Mouse (Mus musculus): ENCODE measurements around the gene Sln. TPM values are rescaled to one million over a fixed set of nuclear protein-coding genes. Genes with fewer than 3 reads are reported as not detected.

Sln gene
- not detected in 2 replicates for total RNA-seq (2012; rRNA removed)

DNA sequence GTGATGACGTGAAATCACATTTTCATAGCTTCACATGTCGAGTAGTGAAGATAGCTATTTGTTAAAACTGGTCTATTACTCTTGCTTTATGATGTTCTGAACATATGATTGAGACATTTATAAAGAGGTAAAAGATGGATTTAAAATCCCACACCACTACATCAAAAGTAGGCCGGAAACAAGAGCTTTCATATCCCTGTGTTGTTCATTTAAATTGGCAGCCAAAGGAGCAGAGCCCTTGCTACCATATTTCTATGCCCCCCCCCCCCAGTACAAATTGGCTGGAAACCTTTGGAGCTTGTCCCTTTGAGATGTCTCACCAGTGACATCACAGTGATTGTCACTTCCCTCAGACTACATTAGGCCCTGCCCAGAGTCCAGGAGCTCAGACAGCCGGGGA is at the start of gene Sln:
Sln (plus strand) TSS at position 301 of the 400 bp plus-strand sequence.
- no peak within 1 kb of the TSS for H3K4me3 ChIP-seq (ENCODE audit: insufficient read depth in 1 of 2, low read depth in 1 of 2, low read length in 2 of 2, poor library complexity in 1 of 2, severe bottlenecking in 1 of 2)
- no peaks in the 10 kb centered on the region for H3K9me3 ChIP-seq (ENCODE audit: control insufficient read depth, insufficient read depth, low read depth, low read length)
- H3K36me3 ChIP-seq (ENCODE audit: control insufficient read depth, insufficient read depth, low read length, poor library complexity, severe bottlenecking) = no peaks in the 10 kb centered on the region
- in situ Hi-C loops (cut with MboI; ENCODE audit: low sequenced_read_pairs in 2 of 2, unreplicated experiment in 2 of 2) = no loop called here
- no peak for DNase-seq (ENCODE audit: low read depth, low spot score)
- no peaks in the 10 kb centered on the region for H3K4me1 ChIP-seq (ENCODE audit: control insufficient read depth in 2 of 2, insufficient read depth in 2 of 2, low read length in 2 of 2, poor library complexity in 1 of 2)
- TF ChIP-seq ZC3H11A (IDR thresholded peaks at IDR 0.05; ENCODE audit: borderline replicate concordance, low read depth, low read length) = no peak
- TF ChIP-seq ZNF384 (IDR thresholded peaks at IDR 0.05; ENCODE audit: low read depth, low read length) = no peak
- no peak for TF ChIP-seq MAFK (IDR thresholded peaks at IDR 0.05; ENCODE audit: insufficient read depth, low read depth, low read length)
- H3K27ac ChIP-seq (ENCODE audit: insufficient read depth, low read depth, low read length, poor library complexity, severe bottlenecking) = no peak within 1 kb of the TSS
- H3K9ac ChIP-seq (ENCODE audit: insufficient read depth, low read depth, low read length, poor library complexity, severe bottlenecking) = no peak within 1 kb of the TSS

DNA sequence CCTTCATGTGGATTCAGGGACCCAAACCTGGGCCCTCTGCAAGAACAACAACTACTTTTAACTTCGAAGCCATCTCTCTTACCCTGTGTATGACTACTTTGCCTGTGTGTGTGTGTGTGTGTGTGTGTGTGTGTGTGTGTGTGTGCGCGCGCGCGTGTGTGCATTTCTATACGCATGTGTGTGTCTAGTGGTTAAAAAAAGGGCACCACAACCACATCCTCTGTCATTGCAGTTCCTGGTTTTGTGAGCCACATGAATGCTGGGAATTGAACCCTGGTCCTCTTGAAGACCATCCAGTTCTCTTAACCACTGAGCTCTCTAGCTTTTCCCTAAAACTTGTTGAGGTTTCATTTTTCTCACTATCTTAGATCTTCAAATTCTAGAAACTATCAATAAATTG is 47.0 kb upstream of the Sln start:
- in situ Hi-C loops (cut with MboI; ENCODE audit: low sequenced_read_pairs in 2 of 2, unreplicated experiment in 2 of 2) = no loop called here
- H3K36me3 ChIP-seq (ENCODE audit: control insufficient read depth, insufficient read depth, low read length, poor library complexity, severe bottlenecking) = peaks cover 10% of the 10 kb centered on the region
- H3K9me3 ChIP-seq (ENCODE audit: control insufficient read depth, insufficient read depth, low read depth, low read length) = no peaks in the 10 kb centered on the region
- no peak for DNase-seq (ENCODE audit: low read depth, low spot score)
- peaks cover 5 to 8% of the 10 kb centered on the region in 2 experiments; a peak in 3 of 4 replicates for H3K4me1 ChIP-seq (ENCODE audit: control insufficient read depth in 2 of 2, insufficient read depth in 2 of 2, low read length in 2 of 2, poor library complexity in 1 of 2)
- TF ChIP-seq ZNF384 (IDR thresholded peaks at IDR 0.05; ENCODE audit: low read depth, low read length) = no peak
- TF ChIP-seq ZC3H11A (IDR thresholded peaks at IDR 0.05; ENCODE audit: borderline replicate concordance, low read depth, low read length) = no peak
- TF ChIP-seq CHD2 (IDR thresholded peaks at IDR 0.05; ENCODE audit: low read depth, low read length) = no peak
- no peak for TF ChIP-seq MAFK (IDR thresholded peaks at IDR 0.05; ENCODE audit: insufficient read depth, low read depth, low read length)
- TF ChIP-seq HCFC1 (IDR thresholded peaks at IDR 0.05; ENCODE audit: borderline replicate concordance, insufficient read depth, low read length) = no peak
- H3K4me3 ChIP-seq (ENCODE audit: insufficient read depth in 1 of 2, low read depth in 1 of 2, low read length in 2 of 2, poor library complexity in 1 of 2, severe bottlenecking in 1 of 2) = no peak overlapping the region
- no peak overlapping the region for H3K9ac ChIP-seq (ENCODE audit: insufficient read depth, low read depth, low read length, poor library complexity, severe bottlenecking)
- H3K27ac ChIP-seq (ENCODE audit: insufficient read depth, low read depth, low read length, poor library complexity, severe bottlenecking) = no peak overlapping the region

DNA sequence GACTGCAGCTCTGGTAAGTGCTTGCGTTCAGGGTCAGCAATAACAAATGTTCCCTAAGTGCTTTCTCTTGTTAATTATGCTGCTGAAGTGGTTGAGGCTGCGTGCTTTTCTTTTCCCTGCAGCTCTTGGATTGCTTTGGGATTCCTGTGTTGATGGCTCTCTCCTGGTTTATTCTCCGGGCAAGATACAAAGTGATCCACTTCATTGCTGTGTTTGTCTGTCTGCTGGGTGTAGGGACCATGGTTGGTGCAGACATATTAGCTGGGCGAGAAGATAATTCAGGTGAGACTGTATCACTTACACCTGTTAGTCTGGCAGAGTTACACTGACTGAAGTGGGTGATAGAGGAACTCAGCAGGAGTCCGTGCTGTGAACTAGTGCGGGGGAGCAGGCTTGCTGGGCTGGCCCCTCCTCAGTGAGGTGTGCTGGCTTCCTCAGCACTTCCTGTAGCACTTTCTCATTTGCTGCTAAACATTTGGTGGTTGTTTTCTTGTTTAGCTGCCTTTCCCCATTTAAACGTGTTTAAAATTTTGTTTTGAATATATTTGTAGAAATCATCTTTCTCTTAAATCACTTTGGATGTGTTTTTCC is 43.4 kb upstream of the Sln start:
- peak overlapping the region; percentile 5 to 32; a peak in 3 of 4 replicates for H3K4me3 ChIP-seq (ENCODE audit: insufficient read depth in 1 of 2, low read depth in 1 of 2, low read length in 2 of 2, poor library complexity in 1 of 2, severe bottlenecking in 1 of 2)
- DNase-seq (ENCODE audit: low read depth, low spot score) = peak; percentile 82
- H3K27ac ChIP-seq (ENCODE audit: insufficient read depth, low read depth, low read length, poor library complexity, severe bottlenecking) = peak overlapping the region; percentile 68
- H3K36me3 ChIP-seq (ENCODE audit: control insufficient read depth, insufficient read depth, low read length, poor library complexity, severe bottlenecking) = peaks cover 6% of the 10 kb centered on the region
- no peak overlapping the region for H3K9ac ChIP-seq (ENCODE audit: insufficient read depth, low read depth, low read length, poor library complexity, severe bottlenecking)
- in situ Hi-C loops (cut with MboI; ENCODE audit: low sequenced_read_pairs in 2 of 2, unreplicated experiment in 2 of 2) = no loop called here
- no peaks in the 10 kb centered on the region for H3K9me3 ChIP-seq (ENCODE audit: control insufficient read depth, insufficient read depth, low read depth, low read length)
- peaks cover 5 to 7% of the 10 kb centered on the region in 2 experiments; a peak in 1 of 4 replicates for H3K4me1 ChIP-seq (ENCODE audit: control insufficient read depth in 2 of 2, insufficient read depth in 2 of 2, low read length in 2 of 2, poor library complexity in 1 of 2)
- TF ChIP-seq ZNF384 (IDR thresholded peaks at IDR 0.05; ENCODE audit: low read depth, low read length) (no peak), CHD2 (IDR thresholded peaks at IDR 0.05; ENCODE audit: low read depth, low read length) (peak; percentile 40; the same call in 1 of the 2 replicates), MAFK (IDR thresholded peaks at IDR 0.05; ENCODE audit: insufficient read depth, low read depth, low read length) (peak; percentile 24; the same call in 1 of the 2 replicates)

DNA sequence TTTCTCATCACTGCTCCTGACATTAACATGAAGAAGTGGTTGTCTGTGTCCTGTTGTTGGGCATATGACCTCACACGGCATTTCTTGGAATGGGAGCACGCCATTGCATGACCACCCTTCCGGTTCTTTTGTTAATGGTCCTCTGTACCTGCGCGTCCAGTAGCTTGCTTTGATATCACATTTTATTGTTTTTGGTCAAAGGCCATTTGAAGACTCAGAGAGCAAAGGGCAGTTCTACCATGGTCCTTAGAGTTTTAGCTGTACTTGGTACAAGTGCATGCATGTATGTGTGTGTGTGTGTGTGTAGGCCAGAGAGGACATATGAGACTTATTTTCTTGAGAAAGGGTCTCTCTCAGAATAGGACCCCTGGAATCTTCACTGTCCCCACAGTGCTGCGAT is 36.5 kb upstream of the Sln start:
- Histone ChIP-seq H3K4me3 (ENCODE audit: insufficient read depth in 1 of 2, low read depth in 1 of 2, low read length in 2 of 2, poor library complexity in 1 of 2, severe bottlenecking in 1 of 2) (no peak overlapping the region), H3K36me3 (ENCODE audit: control insufficient read depth, insufficient read depth, low read length, poor library complexity, severe bottlenecking) (peaks cover 13% of the 10 kb centered on the region), H3K9ac (ENCODE audit: insufficient read depth, low read depth, low read length, poor library complexity, severe bottlenecking) (no peak overlapping the region), H3K4me1 (ENCODE audit: control insufficient read depth in 2 of 2, insufficient read depth in 2 of 2, low read length in 2 of 2, poor library complexity in 1 of 2) (no peaks in the 10 kb centered on the region), H3K9me3 (ENCODE audit: control insufficient read depth, insufficient read depth, low read depth, low read length) (no peaks in the 10 kb centered on the region), H3K27ac (ENCODE audit: insufficient read depth, low read depth, low read length, poor library complexity, severe bottlenecking) (no peak overlapping the region)
- in situ Hi-C loops (cut with MboI; ENCODE audit: low sequenced_read_pairs in 2 of 2, unreplicated experiment in 2 of 2) = no loop called here
- no peak for DNase-seq (ENCODE audit: low read depth, low spot score)
- no peak for TF ChIP-seq ZNF384 (IDR thresholded peaks at IDR 0.05; ENCODE audit: low read depth, low read length)
- no peak for TF ChIP-seq ZC3H11A (IDR thresholded peaks at IDR 0.05; ENCODE audit: borderline replicate concordance, low read depth, low read length)
- no peak for TF ChIP-seq HCFC1 (IDR thresholded peaks at IDR 0.05; ENCODE audit: borderline replicate concordance, insufficient read depth, low read length)
- TF ChIP-seq MAFK (IDR thresholded peaks at IDR 0.05; ENCODE audit: insufficient read depth, low read depth, low read length) = no peak
- no peak for TF ChIP-seq CHD2 (IDR thresholded peaks at IDR 0.05; ENCODE audit: low read depth, low read length)

DNA sequence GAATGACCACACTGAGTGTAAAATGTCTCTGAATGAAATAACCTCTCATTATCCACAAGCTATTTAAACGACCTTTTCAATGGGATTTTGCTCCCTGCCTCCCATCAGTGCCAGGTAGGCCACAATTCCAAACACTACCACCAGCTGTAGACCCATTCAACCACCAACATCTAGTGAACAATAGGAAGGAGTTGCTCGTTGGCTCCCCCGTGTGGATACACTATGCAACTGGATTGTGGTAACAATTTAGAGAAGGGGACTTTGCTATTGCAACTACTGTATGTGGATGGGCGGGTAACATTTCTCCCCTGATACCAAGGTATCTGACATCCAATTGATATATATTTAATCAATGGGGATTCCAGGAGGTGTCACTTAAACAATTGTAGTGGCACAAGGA is 31.2 kb upstream of the Sln start:
- DNase-seq (ENCODE audit: low read depth, low spot score) = peak; percentile 81
- in situ Hi-C loops (cut with MboI; ENCODE audit: low sequenced_read_pairs in 2 of 2, unreplicated experiment in 2 of 2) = no loop called here

More for the DNA sequence above, 31.2 kb upstream of the Sln start:
- Histone ChIP-seq H3K4me3 (ENCODE audit: insufficient read depth in 1 of 2, low read depth in 1 of 2, low read length in 2 of 2, poor library complexity in 1 of 2, severe bottlenecking in 1 of 2) (no peak overlapping the region), H3K4me1 (ENCODE audit: control insufficient read depth in 2 of 2, insufficient read depth in 2 of 2, low read length in 2 of 2, poor library complexity in 1 of 2) (no peaks in the 10 kb centered on the region), H3K27ac (ENCODE audit: insufficient read depth, low read depth, low read length, poor library complexity, severe bottlenecking) (no peak overlapping the region), H3K9ac (ENCODE audit: insufficient read depth, low read depth, low read length, poor library complexity, severe bottlenecking) (no peak overlapping the region), H3K9me3 (ENCODE audit: control insufficient read depth, insufficient read depth, low read depth, low read length) (no peaks in the 10 kb centered on the region), H3K36me3 (ENCODE audit: control insufficient read depth, insufficient read depth, low read length, poor library complexity, severe bottlenecking) (peaks cover 7% of the 10 kb centered on the region)
- TF ChIP-seq ZC3H11A (IDR thresholded peaks at IDR 0.05; ENCODE audit: borderline replicate concordance, low read depth, low read length) (peak; percentile 70), CHD2 (IDR thresholded peaks at IDR 0.05; ENCODE audit: low read depth, low read length) (no peak)

Data from ES-E14 (cell line).